Mouse (Mus musculus) ES-E14 (cell line): ENCODE results near the gene Pyroxd2.

Experiments
- ZC3H11A ChIP-seq: IDR thresholded peaks from 2 replicates; pipeline ENCODE4 v1.6.1; 2012; ENCODE audit warnings: low read depth, mild to moderate bottlenecking, inconsistent platforms, low read length, borderline replicate concordance
- ZNF384 ChIP-seq: IDR thresholded peaks from 2 replicates; pipeline ENCODE4 v1.6.1; 2012; ENCODE audit warnings: low read depth, low read length, inconsistent platforms

DNA sequence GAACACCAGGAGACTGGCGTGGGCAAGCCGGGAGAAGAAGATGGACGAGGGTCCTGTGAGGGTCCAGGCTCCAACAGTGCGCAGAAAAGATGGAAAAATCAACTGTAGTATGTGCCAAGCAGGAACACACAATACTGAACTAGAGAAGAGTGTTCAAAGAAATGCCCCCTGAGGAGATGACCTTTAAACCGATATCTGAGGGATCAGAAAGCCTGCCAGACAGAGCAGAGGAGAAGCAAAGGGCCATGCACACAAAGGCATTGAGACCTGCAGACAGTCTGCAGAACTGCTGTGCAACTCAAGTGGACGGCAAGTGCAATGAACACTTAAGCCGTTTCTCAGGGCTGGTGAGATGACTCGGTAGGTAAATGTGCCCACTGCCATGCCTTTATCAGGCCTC, 14.8 kb upstream of the Pyroxd2 start:
- TF ChIP-seq ZC3H11A = no peak
- no peak for TF ChIP-seq ZNF384
